Mouse (Mus musculus) limb, embryonic 14.5 days (tissue): Measurements from ENCODE around the gene Rpp30. TPM values are rescaled to one million over a fixed set of nuclear protein-coding genes. Genes with fewer than 3 reads are reported as not detected.

ENCODE experiments used
- ATAC-seq: fragments of 200-750 bp; cut with Nextera tagmentation; 2 replicates; pipeline ENCODE4 v1.8.0; 2017; ENCODE audit warnings: low read depth, moderate number of reproducible peaks, moderate TSS enrichment; ENCODE audit not compliant: low FRiP score
- DNase-seq: peaks from one replicate; pipeline ENCODE4 v3.0.0-alpha.2; 2015; ENCODE audit warnings: low spot score
- H3K27ac ChIP-seq: fragments of 300-500 bp; sonication (generic); replicated peaks from 2 replicates; pipeline ENCODE4 v1.5.1; 2014; ENCODE audit warnings: low read depth, mild to moderate bottlenecking, low read length, moderate library complexity, mixed read lengths
- H3K27me3 ChIP-seq: fragments of 300-500 bp; sonication (generic); 2 replicates; pipeline ENCODE4 v1.6.1; 2014; ENCODE audit warnings: low read length, mixed read lengths; ENCODE audit not compliant: control insufficient read depth, insufficient read depth
- H3K36me3 ChIP-seq: fragments of 300-500 bp; sonication (generic); 2 replicates; pipeline ENCODE4 v1.6.1; 2014; ENCODE audit warnings: mild to moderate bottlenecking, low read length, moderate library complexity, mixed read lengths; ENCODE audit not compliant: control insufficient read depth, insufficient read depth
- H3K4me1 ChIP-seq: fragments of 300-500 bp; sonication (generic); 2 replicates; pipeline ENCODE4 v1.6.1; 2014; ENCODE audit warnings: antibody characterized with exemption, low read length, mixed read lengths; ENCODE audit not compliant: control insufficient read depth, insufficient read depth
- H3K4me2 ChIP-seq: fragments of 300-500 bp; sonication (generic); replicated peaks from 2 replicates; pipeline ENCODE4 v1.6.1; 2014; ENCODE audit warnings: low read depth, mild to moderate bottlenecking, low read length, moderate library complexity; ENCODE audit not compliant: severe bottlenecking
- H3K4me3 ChIP-seq: fragments of 300-500 bp; sonication (generic); replicated peaks from 2 replicates; pipeline ENCODE4 v1.5.1; 2014; ENCODE audit warnings: low read length
- H3K9ac ChIP-seq: fragments of 300-500 bp; sonication (generic); 2 replicates; pipeline ENCODE4 v1.6.1; 2014; ENCODE audit warnings: mild to moderate bottlenecking, low read depth, low read length, moderate library complexity; ENCODE audit not compliant: severe bottlenecking
- H3K9me3 ChIP-seq: fragments of 300-500 bp; sonication (generic); 2 replicates; pipeline ENCODE4 v1.6.1; 2016; ENCODE audit warnings: low read length; ENCODE audit not compliant: control insufficient read depth
- POLR2A ChIP-seq: fragments of 200-500 bp; IDR thresholded peaks from 2 replicates; pipeline ENCODE4 v1.8.0; 2012; ENCODE audit warnings: inconsistent platforms, mild to moderate bottlenecking, moderate library complexity, borderline replicate concordance; ENCODE audit not compliant: insufficient read depth, insufficient read length; ENCODE audit errors: extremely low read depth
- WGBS: fragments of 180-500 bp; shearing (Covaris S2); extraction: QIAGEN DNeasy Blood & Tissue Kit; methylation state at CpG from one replicate; pipeline ENCODE4 v1.1.7; 2014; 5-methylcytosine and 5-hydroxymethylcytosine counted together
- polyA plus RNA-seq, 2 experiments: library from polyadenylated mRNA; depleted of rRNA in 1 of 2; stranded (reverse) in 1 of 2; unstranded in 1 of 2; fragments of >200 nt; fragmentation: Nextera tagmentation in 1 of 2; extraction: Ambion mirVana in 1 of 2; gene quantifications; 2 replicates each; pipeline versions ENCODE4 v1.2.1 to v1.2.3; 2012 to 2014

Rpp30 gene
- polyA plus RNA-seq, 2 experiments: 27.5 to 67.5 TPM

GRCm38 (mm10) chr19:36133064-36133463 is 49.5 kb downstream of the Rpp30 start:
- Histone ChIP-seq H3K36me3 (no peaks in the 10 kb centered on the region), H3K4me2 (no peak overlapping the region), H3K4me1 (0 out of 2 replicates have a peak, but pooled peaks cover 5% of the 10 kb centered on the region), H3K27ac (no peak overlapping the region), H3K9me3 (no peaks in the 10 kb centered on the region), H3K27me3 (no peaks in the 10 kb centered on the region), H3K4me3 (no peak overlapping the region), H3K9ac (no peak overlapping the region)
- no peak for TF ChIP-seq POLR2A
- no peak for DNase-seq
- 89% methylated on average over 6 of the region's 6 CpGs for WGBS
- ATAC-seq: no peak

- 0 out of 2 replicates have a peak, but pooled peaks cover 5% of the 10 kb centered on the region for H3K4me1 ChIP-seq
- H3K27me3 ChIP-seq: no peaks in the 10 kb centered on the region
- no peak for DNase-seq
- no peak overlapping the region for H3K27ac ChIP-seq
- no peak overlapping the region for H3K4me3 ChIP-seq
- TF ChIP-seq POLR2A: no peak
- WGBS: 65% methylated on average over 5 of the region's 5 CpGs
- H3K9me3 ChIP-seq: no peaks in the 10 kb centered on the region
- no peaks in the 10 kb centered on the region for H3K36me3 ChIP-seq
- ATAC-seq: no peak
- no peak overlapping the region for H3K4me2 ChIP-seq
- no peak overlapping the region for H3K9ac ChIP-seq
Observed at GRCm38 (mm10) chr19:36133731-36134130, 50.2 kb downstream of the Rpp30 start.

GRCm38 (mm10) chr19:36143571-36143970 is 60.1 kb downstream of the Rpp30 start:
- 88% methylated on average over 2 of the region's 2 CpGs for WGBS
- no peaks in the 10 kb centered on the region for H3K27me3 ChIP-seq
- no peak overlapping the region for H3K4me3 ChIP-seq
- no peak for TF ChIP-seq POLR2A
- DNase-seq: no peak
- ATAC-seq: no peak
- H3K27ac ChIP-seq: no peak overlapping the region
- no peaks in the 10 kb centered on the region for H3K4me1 ChIP-seq
- no peaks in the 10 kb centered on the region for H3K36me3 ChIP-seq
- 0 out of 2 replicates have a peak, but pooled peaks cover 6% of the 10 kb centered on the region for H3K9me3 ChIP-seq
- no peak overlapping the region for H3K9ac ChIP-seq
- H3K4me2 ChIP-seq: no peak overlapping the region

GRCm38 (mm10) chr19:36148578-36148977 is 65.1 kb downstream of the Rpp30 start:
- Histone ChIP-seq H3K36me3 (no peaks in the 10 kb centered on the region), H3K4me1 (no peaks in the 10 kb centered on the region), H3K9ac (no peak overlapping the region), H3K4me3 (no peak overlapping the region), H3K27me3 (no peaks in the 10 kb centered on the region), H3K27ac (no peak overlapping the region), H3K4me2 (no peak overlapping the region), H3K9me3 (0 out of 2 replicates have a peak, but pooled peaks cover 6% of the 10 kb centered on the region)
- ATAC-seq: no peak
- DNase-seq: no peak
- WGBS: 88% methylated on average over 6 of the region's 6 CpGs
- TF ChIP-seq POLR2A: no peak

- no peaks in the 10 kb centered on the region for H3K27me3 ChIP-seq
- no peaks in the 10 kb centered on the region for H3K9me3 ChIP-seq
- no peak overlapping the region for H3K9ac ChIP-seq
- H3K4me2 ChIP-seq: no peak overlapping the region
- WGBS: 78% methylated on average over 4 of the region's 4 CpGs
- H3K36me3 ChIP-seq: no peaks in the 10 kb centered on the region
- ATAC-seq (no peak), DNase-seq (no peak)
- H3K4me1 ChIP-seq: no peaks in the 10 kb centered on the region
- TF ChIP-seq POLR2A: no peak
- H3K4me3 ChIP-seq: no peak overlapping the region
- H3K27ac ChIP-seq: no peak overlapping the region
Observed at GRCm38 (mm10) chr19:36150241-36151007, 66.9 kb downstream of the Rpp30 start.

Other genes with a start within 250 kb of the Rpp30 start
- gene Htr7, start 26.2 kb upstream of the Rpp30 start, polyA plus RNA-seq (2012; rRNA removed): 0.53 and 0.72 TPM in 2 replicates
- 0.34 and 0.51 TPM in 2 replicates for gene Htr7, start 26.2 kb upstream of the Rpp30 start, polyA plus RNA-seq (2014; fragmentation: Nextera tagmentation; extraction: Ambion mirVana)
- gene Ankrd1, start 36.4 kb downstream of the Rpp30 start, polyA plus RNA-seq (2012; rRNA removed): 4.4 and 5.2 TPM in 2 replicates
- gene Ankrd1, start 36.4 kb downstream of the Rpp30 start, polyA plus RNA-seq (2014; fragmentation: Nextera tagmentation; extraction: Ambion mirVana): 2.7 and 3.3 TPM in 2 replicates